Mouse (Mus musculus) ES-E14 (cell line): ENCODE measurements around the gene Gm10160.

Source experiments
- HCFC1 ChIP-seq: IDR thresholded peaks from 2 replicates; pipeline ENCODE4 v1.6.1; 2012; ENCODE audit warnings: low read length, inconsistent platforms, borderline replicate concordance; ENCODE audit not compliant: insufficient read depth
- ZC3H11A ChIP-seq: IDR thresholded peaks from 2 replicates; pipeline ENCODE4 v1.6.1; 2012; ENCODE audit warnings: low read depth, mild to moderate bottlenecking, inconsistent platforms, low read length, borderline replicate concordance

GRCm38 (mm10) chr7:81864552-81864951 is 9.0 kb upstream of the Gm10160 start:
- TF ChIP-seq HCFC1, result no peak
- TF ChIP-seq ZC3H11A, result no peak
